Mouse (Mus musculus): Measurements from ENCODE around the gene Fam187b.
A peak's percentile ranks its signal among the peaks of the same experiment; 100 is the strongest.

Gene Fam187b

DNA sequence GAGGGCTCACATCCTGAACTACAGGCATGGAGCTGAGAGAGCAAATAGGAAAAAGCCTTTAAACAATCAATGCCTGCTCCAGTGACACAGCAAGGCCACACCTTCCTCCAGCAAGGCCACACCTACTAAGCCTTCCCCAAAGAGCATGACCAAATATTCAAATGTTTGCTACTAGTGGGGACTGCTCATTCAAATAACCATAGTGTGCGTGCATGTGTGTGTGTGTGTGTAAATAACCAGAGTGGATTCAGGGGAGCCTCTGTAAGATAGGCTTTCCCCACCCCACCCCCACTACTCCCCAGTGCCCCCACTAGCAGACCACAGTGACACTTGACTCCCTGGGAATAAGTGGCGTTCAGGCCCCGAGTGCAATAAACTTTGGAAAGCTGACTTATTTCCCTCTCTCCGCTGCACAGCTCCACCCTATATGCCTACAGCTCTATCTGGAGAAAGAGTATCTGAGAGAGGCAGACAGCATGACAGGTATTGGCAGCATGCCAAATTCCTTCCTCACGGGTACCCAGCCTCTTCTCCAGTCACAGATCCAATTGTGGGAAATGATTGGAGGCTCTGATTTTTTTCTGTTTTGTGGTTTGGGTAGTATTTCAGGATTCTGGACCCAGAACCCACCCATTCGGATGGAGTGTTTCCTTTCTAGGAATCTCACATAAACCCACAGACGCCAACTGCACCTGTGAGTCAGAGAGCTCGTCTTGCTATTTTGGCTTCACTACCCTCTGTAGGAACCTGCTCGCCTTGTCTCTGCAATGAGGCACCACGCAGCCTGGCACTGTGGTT lies 43.7 kb downstream of the Fam187b start:
- DNase-seq = peak in 1 of 2 experiments; percentile 14

DNA sequence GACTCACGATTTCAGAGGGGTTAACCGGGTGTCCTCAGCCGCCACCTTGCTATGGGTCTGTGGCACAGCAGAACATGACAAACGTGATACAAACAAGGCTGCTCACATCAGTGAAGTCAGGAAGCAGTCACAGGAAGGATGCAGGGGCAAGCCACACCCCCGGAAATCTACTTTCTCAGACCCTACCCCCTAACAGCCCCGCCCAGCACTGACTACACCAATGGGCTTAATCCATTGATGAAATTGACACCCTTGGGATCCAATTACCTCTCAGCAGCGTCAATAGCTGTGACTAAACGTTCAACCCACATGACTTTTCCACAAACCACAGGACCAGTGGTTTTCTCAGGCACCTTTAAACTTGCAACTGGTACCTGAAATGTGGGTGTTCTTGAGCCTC lies 55.0 kb downstream of the Fam187b start:
- no peak for DNase-seq

DNA sequence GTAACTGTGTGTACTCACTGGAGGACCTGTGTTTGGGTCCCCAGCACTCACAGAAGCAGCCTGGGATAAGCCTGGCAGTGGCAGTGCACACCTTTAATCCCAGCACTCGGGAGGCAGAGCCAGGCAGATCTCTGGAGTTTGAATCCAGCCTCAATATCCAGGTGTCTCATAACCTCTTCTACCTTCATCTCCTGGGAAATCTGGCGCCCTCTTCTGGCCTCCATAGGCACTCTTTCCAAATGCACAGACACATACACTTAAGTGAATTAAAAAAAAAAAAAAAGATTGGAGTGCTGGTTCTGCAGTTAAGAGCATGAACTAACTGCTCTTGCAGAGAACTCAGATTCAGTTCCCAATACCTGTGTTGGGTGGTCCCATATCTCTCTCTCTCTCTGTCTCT lies 57.1 kb downstream of the Fam187b start:
- DNase-seq = no peak

DNA sequence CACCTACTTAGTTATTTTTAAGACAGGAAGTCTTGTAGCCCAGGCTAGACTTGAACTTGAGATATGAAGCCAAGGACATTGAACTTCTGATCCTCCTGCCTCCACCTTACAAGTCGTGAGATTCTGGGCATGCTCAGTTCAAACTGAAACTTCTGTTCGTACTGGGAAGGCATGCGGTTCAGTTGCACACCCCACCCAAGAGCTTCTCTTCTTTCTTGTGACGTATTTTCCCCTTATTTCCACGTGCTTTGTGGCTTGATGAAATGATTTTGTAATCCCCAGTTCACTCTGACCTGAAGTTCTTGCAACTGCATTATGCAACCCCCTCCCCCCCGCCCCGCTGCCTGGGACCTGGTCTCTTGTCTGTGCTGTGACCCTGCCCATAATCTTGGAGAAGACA lies 58.1 kb downstream of the Fam187b start:
- DNase-seq = no peak

DNA sequence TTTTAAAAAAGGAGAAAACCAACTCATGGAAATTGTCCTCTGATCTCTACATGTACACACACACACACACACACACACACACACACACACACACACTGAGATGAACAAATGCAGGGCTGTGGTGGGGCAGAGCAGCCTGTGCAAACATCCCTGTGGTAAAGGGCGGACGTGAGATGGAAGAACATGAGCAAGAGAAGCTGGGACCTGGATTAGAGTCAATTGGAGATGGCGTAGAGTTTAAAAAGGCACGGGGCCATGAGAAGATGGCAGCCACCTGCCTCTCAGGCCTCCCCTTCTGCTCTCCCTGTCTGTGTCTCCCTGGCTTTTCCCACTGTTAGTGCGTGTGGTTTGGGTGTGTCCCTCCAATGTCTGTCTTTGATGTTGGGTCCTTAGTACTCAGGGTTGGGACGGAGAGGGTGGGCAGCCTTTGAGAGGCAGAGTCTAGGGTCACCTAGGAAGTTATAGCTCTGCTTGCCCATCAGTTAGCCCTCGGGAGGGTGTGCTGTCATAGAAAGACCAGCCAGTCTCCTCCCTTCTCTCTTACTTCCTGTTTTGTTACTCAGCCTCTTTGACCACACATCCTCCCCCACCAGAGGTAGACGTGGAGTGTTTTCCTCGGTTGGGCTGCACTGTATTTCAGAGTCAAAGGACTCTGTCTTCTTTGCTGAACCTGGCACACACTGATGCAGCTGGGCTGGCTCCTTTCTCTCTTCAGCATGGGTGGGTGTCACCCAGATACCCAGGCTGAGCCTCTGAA lies 60.0 kb downstream of the Fam187b start:
- no peak for DNase-seq

DNA sequence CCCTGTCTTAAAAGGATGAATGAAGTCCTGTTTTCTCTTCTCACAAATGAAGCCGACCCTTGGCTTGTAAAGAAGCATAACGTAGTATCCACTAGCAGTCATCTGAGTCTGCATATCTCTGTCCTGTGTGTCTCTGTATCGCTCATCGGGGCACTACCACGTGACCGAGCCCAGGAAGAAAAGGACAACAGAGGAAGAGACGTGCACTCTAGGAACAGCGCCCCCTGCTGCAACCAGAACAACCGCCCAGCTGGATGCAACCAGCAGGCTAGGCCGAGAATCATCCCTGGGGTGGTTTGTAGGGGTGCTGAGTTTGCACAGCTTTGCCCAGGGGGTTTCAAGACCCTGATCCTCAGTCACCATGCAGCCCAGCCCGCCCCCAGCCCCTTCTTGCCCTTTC lies 61.2 kb downstream of the Fam187b start:
- DNase-seq = no peak

DNA sequence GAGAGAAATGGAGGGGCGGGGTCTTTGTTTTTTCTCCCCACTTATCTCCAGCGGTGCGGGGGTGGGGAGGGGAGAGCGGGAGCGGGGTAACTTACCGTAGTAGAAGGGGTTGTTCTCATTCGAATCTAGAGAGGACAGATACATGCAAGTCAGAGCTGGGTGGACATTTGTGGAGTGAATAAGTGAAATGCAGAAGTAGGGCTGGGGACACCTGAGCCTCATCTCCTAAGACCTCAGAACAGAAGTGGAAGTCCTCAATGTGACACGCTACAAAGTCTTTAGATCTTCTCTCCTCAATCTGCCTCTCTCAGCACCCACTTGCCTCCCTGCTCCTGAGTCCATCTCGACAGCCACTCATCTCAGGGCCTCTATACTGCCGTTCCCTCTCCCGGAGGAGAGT lies 61.7 kb downstream of the Fam187b start:
- no peak for DNase-seq

DNA sequence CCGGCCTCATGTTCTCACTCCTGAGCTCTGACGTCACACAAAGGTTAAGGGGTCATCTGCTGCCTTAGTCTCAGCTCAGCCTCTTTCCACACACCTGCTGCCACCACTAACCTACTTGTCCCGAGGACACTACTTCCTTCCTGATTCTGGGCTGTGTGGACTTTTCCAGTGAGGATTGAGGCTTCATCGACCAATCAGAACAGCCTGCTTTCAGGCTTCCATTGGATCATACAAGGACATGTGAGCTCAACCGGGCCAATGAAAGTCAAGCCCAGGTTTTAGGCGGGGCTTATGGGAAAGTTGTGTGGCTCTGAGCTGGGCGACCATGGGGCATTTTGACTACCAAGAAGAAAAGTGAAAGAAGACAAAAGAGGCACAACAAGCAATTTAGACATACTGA lies 63.3 kb downstream of the Fam187b start:
- no peak for DNase-seq

DNA sequence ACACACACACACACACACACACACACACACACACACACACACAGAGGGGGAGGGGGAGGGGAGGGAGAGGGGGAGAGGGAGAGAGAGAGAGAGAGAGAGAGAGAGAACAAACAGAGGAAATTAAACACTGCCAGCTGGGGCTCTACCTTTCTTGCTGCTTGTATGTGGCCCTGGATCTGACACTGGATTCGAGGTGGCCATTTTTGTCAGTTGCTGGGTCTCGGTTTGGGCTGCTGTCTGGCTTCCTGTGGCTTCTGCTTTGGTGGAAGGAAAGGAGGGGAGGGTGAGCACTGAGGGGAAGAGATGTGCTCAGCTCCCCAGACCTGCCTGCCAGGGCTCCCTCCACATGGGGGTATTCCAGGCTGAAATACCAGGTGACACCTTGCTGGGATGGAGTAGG lies 64.1 kb downstream of the Fam187b start:
- no peak for DNase-seq

DNA sequence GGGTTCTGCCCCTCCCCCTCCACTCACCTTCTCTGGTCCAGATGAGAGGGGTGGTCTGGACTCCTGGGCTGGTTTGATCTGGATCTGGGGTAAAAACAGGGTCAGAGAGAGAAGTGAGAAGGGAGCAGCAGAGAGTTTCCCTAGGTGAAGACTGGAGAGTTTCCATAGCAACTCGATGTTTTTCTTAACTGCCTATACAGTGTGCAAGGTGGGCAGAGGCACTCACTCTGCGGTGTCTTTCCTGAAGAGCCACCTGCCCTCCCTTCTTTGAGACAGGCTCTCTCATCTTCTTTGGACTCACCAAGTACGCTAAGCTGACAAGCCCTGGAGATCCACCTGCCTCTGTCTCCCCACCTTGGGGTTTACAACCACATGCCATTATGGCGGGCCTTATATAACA lies 65.4 kb downstream of the Fam187b start:
- DNase-seq = no peak
